Mouse (Mus musculus) embryonic facial prominence, embryonic 14.5 days (tissue): Measurements from ENCODE around the gene Ociad1. TPM values are rescaled to one million over a fixed set of nuclear protein-coding genes. Genes with fewer than 3 reads are reported as not detected.

Experiments used
- ATAC-seq: fragments of 200-750 bp; cut with Nextera tagmentation; 2 replicates; pipeline ENCODE4 v1.8.0; 2017; ENCODE audit warnings: low read depth, moderate number of reproducible peaks, moderate TSS enrichment
- DNase-seq: peaks from one replicate; pipeline ENCODE4 v3.0.0-alpha.2; 2015; ENCODE audit warnings: low spot score
- H3K27ac ChIP-seq: fragments of 300-500 bp; sonication (generic); replicated peaks from 2 replicates; pipeline ENCODE4 v1.5.1; 2014; ENCODE audit warnings: low read depth, mild to moderate bottlenecking, low read length, moderate library complexity
- H3K27me3 ChIP-seq: fragments of 300-500 bp; sonication (generic); replicated peaks from 2 replicates; pipeline ENCODE4 v1.6.1; 2014; ENCODE audit warnings: low read length; ENCODE audit not compliant: control insufficient read depth, insufficient read depth
- H3K36me3 ChIP-seq: fragments of 300-500 bp; sonication (generic); 2 replicates; pipeline ENCODE4 v1.6.1; 2014; ENCODE audit warnings: low read length, mixed read lengths; ENCODE audit not compliant: control insufficient read depth, insufficient read depth
- H3K4me1 ChIP-seq: fragments of 300-500 bp; sonication (generic); 2 replicates; pipeline ENCODE4 v1.6.1; 2014; ENCODE audit warnings: antibody characterized with exemption, low read length; ENCODE audit not compliant: control insufficient read depth, insufficient read depth
- H3K4me2 ChIP-seq: fragments of 300-500 bp; sonication (generic); 2 replicates; pipeline ENCODE4 v1.6.1; 2014; ENCODE audit warnings: low read depth, mild to moderate bottlenecking, low read length, moderate library complexity, mixed read lengths
- H3K4me3 ChIP-seq: fragments of 300-500 bp; sonication (generic); 2 replicates; pipeline ENCODE4 v1.5.1; 2014; ENCODE audit warnings: low read depth, mild to moderate bottlenecking, low read length
- H3K9ac ChIP-seq: fragments of 300-500 bp; sonication (generic); 2 replicates; pipeline ENCODE4 v1.6.1; 2014; ENCODE audit warnings: low read depth, mild to moderate bottlenecking, low read length, moderate library complexity, mixed read lengths
- H3K9me3 ChIP-seq: fragments of 300-500 bp; sonication (generic); 2 replicates; pipeline ENCODE4 v1.6.1; 2016; ENCODE audit warnings: low read length; ENCODE audit not compliant: control insufficient read depth
- WGBS: fragments of 180-500 bp; shearing (Covaris S2); extraction: QIAGEN DNeasy Blood & Tissue Kit; methylation state at CpG from one replicate; pipeline ENCODE4 v1.1.7; 2014; 5-methylcytosine and 5-hydroxymethylcytosine counted together
- polyA plus RNA-seq: library from polyadenylated mRNA; unstranded; fragments of >200 nt; fragmentation: Nextera tagmentation; extraction: Ambion mirVana; gene quantifications from 2 replicates; pipeline ENCODE4 v1.2.1, GENCODE M21; 2014

Gene Ociad1
- polyA plus RNA-seq, 1 experiment from 2014 or later = 145 TPM

DNA sequence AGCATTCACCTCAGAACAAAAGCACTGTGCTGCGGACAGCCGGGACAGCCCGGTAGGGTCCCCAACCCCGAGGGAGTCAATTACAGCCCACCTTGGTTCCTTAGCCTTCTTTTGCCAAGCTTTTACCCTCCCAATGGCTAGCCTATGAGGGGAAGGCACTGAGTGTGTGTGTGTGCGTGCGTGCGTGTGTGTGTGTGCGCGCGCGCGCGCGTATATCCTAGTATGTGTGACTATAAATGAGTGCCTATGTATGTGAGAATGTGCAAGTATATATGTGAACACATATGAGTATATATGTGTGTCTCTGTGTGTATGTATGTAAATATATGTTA is 46.2 kb downstream of the Ociad1 start:
- Histone ChIP-seq H3K4me3 (peak overlapping the region; percentile 56), H3K4me2 (peak overlapping the region; percentile 91), H3K4me1 (no peaks in the 10 kb centered on the region), H3K9me3 (no peaks in the 10 kb centered on the region), H3K27me3 (no peaks in the 10 kb centered on the region), H3K9ac (peak overlapping the region; percentile 73), H3K36me3 (no peaks in the 10 kb centered on the region), H3K27ac (no peak overlapping the region; the same call in 1 of the 2 replicates)
- DNase-seq = no peak
- 49% methylated on average over 14 of the region's 14 CpGs for WGBS
- ATAC-seq = no peak; the same call in 1 of the 2 replicates

DNA sequence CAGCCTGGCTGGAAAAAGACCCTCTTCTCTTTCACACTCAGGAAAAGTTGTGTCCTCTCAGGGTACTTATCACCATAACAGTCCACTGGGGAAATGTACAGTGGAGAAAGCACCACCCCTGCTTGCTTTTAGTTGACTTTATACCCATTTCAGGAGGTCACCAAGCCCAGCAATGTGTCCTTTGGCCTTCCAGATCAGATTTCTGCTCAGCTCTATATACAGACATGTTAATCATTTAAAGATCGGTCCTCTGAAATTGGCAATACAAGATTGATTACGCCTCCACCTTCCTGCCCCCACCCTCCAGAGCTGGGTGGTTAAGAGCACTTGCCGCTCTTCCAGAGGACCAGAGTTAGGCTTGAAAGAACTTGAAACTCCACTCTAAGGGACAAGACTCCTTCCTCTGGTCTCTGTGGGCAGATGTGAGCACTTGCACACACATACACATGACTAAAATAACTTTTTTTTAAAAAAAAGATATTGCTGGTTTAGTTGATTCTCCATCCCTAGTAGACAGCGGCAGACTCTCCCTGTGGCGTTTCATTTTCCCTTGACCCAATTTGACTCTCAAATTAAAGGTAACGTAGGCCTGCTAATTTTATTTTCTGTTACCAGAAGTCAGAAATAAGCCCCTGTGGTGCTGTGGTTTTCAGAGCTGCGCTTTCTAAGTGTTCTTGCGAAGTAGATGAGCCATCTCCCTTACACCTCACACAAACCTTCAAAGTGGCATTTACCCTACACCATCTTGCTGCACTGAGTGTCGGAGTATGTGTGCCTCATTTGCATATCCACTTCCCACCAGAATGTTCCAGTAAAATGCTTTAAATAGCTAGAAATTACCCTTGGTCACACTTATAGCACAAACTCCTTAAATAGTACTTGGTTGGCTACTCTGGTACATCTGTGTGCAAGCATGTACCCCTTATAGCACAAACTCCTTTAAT is 47.5 kb downstream of the Ociad1 start:
- Histone ChIP-seq H3K4me1 (no peaks in the 10 kb centered on the region), H3K4me3 (no peak overlapping the region), H3K4me2 (no peak overlapping the region), H3K27me3 (no peaks in the 10 kb centered on the region), H3K9ac (no peak overlapping the region), H3K27ac (no peak overlapping the region), H3K9me3 (no peaks in the 10 kb centered on the region), H3K36me3 (no peaks in the 10 kb centered on the region)
- ATAC-seq (no peak), DNase-seq (no peak)
- WGBS = 82% methylated on average over 9 of the region's 9 CpGs

DNA sequence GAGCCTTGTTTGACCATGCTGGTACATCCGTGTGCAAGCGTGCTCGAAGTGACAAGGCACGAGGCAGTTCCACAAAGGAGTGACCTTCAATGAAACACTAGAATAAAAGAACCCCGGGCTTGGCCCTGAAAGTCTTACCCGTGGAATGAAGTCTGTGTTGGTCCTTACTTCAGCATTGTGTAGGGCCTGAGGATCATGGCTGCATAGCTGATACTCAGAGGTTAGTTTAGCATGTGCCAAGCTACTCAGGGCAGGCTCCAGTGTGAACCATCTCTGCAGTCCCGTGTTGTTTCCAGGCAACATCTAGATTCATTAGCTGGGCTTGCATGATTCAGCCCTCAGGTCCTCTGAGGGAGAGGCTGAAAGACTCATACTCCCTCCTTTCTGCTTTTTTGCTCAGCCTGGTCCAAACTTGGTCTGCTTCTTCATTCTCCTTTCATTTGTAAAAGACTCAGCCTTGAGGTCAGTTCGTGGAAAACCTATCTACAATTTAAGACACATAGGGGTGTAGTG is 48.2 kb downstream of the Ociad1 start, which contains the start of gene Ociad2:
Gene Ociad2, minus strand, starts transcription at position 306 of the 513 bp plus-strand sequence.
- H3K4me2 ChIP-seq = no peak within 1 kb of the TSS
- no peak within 1 kb of the TSS for H3K9ac ChIP-seq
- H3K27ac ChIP-seq = no peak within 1 kb of the TSS
- no peaks in the 10 kb centered on the region for H3K4me1 ChIP-seq
- no peaks in the 10 kb centered on the region for H3K27me3 ChIP-seq
- H3K9me3 ChIP-seq = no peaks in the 10 kb centered on the region
- DNase-seq (no peak), ATAC-seq (no peak)
- no peak within 1 kb of the TSS for H3K4me3 ChIP-seq
- no peaks in the 10 kb centered on the region for H3K36me3 ChIP-seq
- 81% methylated on average over 8 of the region's 8 CpGs for WGBS

DNA sequence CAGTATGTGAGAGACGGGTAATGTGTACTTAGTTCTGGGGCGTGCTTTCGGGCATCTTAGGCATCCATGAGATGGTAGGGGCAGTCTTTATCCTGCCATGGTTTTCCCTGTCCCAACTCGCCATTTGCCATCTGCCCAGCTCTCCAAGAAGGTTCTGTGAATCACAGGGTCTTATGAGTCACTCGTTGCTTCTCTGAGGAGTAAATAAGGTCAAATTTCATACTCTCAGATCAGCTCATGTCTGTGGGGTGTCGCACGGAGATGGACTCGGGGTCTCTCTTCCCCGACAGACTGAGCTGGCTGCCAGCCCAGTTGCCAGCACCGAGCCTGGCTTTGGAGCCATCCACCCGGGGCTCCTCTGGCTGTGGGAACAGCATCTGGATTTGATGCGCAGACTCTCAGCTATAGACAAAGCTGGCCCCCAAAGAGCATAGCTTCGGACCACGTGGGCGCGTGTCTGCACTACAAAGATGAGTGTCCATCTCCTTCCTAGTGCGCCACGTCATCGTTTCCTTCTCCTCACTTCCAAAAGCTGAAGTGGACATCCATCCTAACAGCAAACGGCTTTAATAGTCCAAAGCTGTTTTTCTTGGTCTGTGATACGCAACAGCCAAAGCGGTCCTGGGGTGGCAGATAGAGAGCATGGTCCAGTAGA is 50.2 kb downstream of the Ociad1 start:
- no peaks in the 10 kb centered on the region for H3K4me1 ChIP-seq
- H3K9ac ChIP-seq = no peak overlapping the region
- no peaks in the 10 kb centered on the region for H3K9me3 ChIP-seq
- H3K27me3 ChIP-seq = no peaks in the 10 kb centered on the region
- WGBS = 77% methylated on average over 21 of the region's 22 CpGs
- H3K36me3 ChIP-seq = no peaks in the 10 kb centered on the region
- DNase-seq = no peak
- H3K4me2 ChIP-seq = no peak overlapping the region
- no peak overlapping the region for H3K27ac ChIP-seq
- no peak for ATAC-seq
- H3K4me3 ChIP-seq = no peak overlapping the region

DNA sequence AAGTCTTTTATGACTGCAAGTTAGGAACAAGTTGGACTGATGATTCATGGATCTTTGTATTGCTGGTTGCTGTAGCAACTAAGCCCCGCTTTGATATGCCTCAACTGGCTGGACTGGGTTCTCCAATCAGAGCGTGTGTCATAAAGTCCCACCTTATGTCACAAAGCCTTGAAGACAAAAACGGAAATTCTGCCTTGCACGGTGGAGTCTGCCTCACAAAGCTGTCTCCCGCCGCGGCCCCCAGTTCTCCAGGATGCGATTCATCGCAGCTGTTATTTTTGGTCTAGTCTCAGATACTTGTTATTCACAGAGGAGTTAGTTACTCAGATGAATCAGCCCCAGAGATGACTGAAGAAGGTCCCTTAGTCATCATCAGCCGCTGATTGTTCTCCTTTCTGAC is 51.7 kb downstream of the Ociad1 start:
- Histone ChIP-seq H3K4me1 (no peaks in the 10 kb centered on the region), H3K36me3 (no peaks in the 10 kb centered on the region), H3K4me3 (no peak overlapping the region), H3K27ac (no peak overlapping the region), H3K9ac (no peak overlapping the region), H3K9me3 (no peaks in the 10 kb centered on the region), H3K4me2 (no peak overlapping the region), H3K27me3 (no peaks in the 10 kb centered on the region)
- DNase-seq = peak; percentile 77
- ATAC-seq = peak; percentile 89
- WGBS = 72% methylated on average over 10 of the region's 10 CpGs

DNA sequence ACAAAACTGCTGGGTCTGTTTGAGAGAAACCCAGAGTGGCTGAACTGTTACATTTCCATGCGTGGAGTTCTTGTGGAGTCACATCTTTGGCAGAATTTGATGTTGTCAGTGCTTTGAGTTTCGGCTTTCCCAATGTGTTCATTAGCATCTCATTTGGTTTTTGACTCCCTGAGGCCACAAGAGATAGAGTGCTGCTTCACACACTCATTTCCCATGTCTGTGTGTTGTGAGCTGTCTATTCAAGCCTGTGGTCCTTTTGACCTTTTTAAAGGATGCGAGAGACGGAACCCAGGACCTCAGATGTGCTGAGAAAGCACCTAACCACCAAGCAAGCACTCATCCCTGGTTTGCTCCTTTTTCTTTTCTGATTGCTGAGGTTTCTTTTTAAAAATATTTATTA is 52.7 kb downstream of the Ociad1 start:
- ATAC-seq = no peak
- Histone ChIP-seq H3K4me2 (no peak overlapping the region), H3K4me3 (no peak overlapping the region), H3K27ac (no peak overlapping the region), H3K36me3 (no peaks in the 10 kb centered on the region), H3K4me1 (no peaks in the 10 kb centered on the region), H3K9ac (no peak overlapping the region), H3K27me3 (no peaks in the 10 kb centered on the region), H3K9me3 (no peaks in the 10 kb centered on the region)
- DNase-seq = no peak
- WGBS = 83% methylated on average over 4 of the region's 4 CpGs

DNA sequence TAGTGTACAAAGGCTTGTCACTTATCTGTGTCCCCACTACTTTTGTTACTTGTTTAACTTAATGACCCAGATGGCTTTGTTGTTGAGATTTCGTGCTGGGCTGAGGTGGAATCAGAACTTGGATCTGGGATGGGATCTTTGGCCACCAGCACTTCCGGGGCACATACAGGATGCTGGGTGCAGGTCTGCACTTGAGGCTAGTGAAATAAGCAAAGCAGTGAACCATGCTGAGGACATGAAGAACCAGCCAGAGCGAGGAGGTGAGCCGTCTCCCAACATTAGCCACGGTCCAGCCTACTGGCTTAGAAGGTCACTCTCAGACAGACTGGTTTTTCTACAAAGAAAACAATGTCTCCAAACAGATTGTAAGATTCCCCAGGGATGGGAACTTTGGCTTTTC is 56.9 kb downstream of the Ociad1 start:
- H3K36me3 ChIP-seq = no peaks in the 10 kb centered on the region
- H3K27ac ChIP-seq = no peak overlapping the region
- no peak overlapping the region for H3K9ac ChIP-seq
- no peaks in the 10 kb centered on the region for H3K9me3 ChIP-seq
- no peaks in the 10 kb centered on the region for H3K4me1 ChIP-seq
- DNase-seq = no peak
- no peak overlapping the region for H3K4me3 ChIP-seq
- WGBS = 47% methylated on average over 5 of the region's 5 CpGs
- ATAC-seq = no peak
- H3K4me2 ChIP-seq = no peak overlapping the region
- H3K27me3 ChIP-seq = no peaks in the 10 kb centered on the region

DNA sequence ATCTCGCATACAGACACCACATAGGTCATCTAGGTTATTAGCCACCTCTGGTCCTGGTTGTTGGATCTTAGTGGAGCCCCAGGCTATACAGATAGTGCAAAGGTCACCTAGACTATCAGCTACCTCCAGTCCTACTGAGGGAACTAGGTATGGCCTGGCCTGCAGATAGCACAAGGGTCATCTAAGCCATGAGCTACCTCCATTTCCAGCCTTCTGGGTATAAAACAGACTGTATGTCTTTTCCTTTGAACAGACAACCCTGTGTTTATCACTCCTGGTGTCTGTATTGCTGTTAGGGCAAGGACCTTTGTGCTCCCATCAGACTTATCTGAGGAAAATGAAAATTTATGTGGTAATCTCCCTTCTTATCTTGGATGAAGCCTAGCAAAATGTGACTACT is 59.2 kb downstream of the Ociad1 start:
- no peaks in the 10 kb centered on the region for H3K4me1 ChIP-seq
- H3K27me3 ChIP-seq = no peaks in the 10 kb centered on the region
- DNase-seq (no peak), ATAC-seq (no peak)
- 91% methylated on average over 1 of the region's 1 CpGs for WGBS
- no peak overlapping the region for H3K4me2 ChIP-seq
- no peak overlapping the region for H3K27ac ChIP-seq
- no peaks in the 10 kb centered on the region for H3K9me3 ChIP-seq
- H3K36me3 ChIP-seq = no peaks in the 10 kb centered on the region
- H3K9ac ChIP-seq = no peak overlapping the region
- no peak overlapping the region for H3K4me3 ChIP-seq
